Mouse (Mus musculus) cerebellum, adult 11 months (tissue): Measurements from ENCODE around the gene Clec4a3.
"Not testable (repeated sequence)": the region's sequence is repeated elsewhere in the genome, so short reads cannot be mapped to it uniquely, and the experiment has no call there.

Experiments
- DNase-seq: peaks from one replicate; pipeline ENCODE4 v3.0.0; 2022

The Clec4a3 gene

GRCm38 (mm10) chr6:122952401-122952800 lies at the start of gene Clec4a3:
Gene Clec4a3, plus strand, starts transcription at chr6:122952515.
- no peak for DNase-seq

DNA sequence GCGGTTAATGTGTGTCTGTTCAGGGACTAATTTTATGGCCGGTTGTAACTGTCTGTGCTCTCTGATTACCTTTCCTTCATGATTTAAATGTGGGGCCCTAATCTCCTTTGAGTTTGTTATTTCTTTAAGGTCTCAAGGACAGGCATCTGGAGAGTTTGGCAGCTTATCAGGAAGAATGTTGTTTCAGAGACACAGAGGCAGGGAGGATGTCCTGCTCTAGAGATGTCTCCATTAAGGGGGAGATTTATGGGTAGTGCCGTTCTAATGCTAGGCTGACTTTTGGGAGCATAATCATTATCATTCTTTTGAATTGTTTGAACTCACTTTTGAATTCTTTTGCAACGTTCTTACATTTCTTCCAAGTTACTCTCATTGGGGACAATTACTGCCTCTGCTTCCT lies 32.4 kb upstream of the Clec4a3 start:
- no peak for DNase-seq

- no peak for DNase-seq
Measured at GRCm38 (mm10) chr6:122921451-122921850, 30.9 kb upstream of the Clec4a3 start, which contains the start of gene Clec4a1. Gene Clec4a1, plus strand, starts transcription at chr6:122921848.

DNA sequence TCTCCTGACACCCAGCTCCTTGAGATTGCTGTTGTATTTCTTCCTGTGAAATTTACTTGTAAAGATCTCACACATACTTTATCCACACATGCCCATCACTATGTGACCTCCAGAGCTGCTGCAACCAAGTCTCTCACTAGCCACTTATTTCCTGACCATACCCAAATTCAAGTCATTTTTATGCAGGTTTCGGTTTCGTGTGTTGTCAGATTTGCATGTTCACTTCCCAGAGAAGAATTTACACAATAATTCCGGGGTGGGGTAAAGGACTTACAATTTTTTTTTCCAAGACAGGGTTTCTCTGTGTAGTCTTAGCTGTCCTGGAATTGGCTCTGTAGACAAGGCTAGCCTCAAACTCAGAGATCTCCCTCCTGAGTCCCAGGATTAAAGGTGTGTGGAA lies 17.5 kb upstream of the Clec4a3 start:
- no peak for DNase-seq

- DNase-seq, result no peak
Measured at GRCm38 (mm10) chr6:122939618-122940017, 12.7 kb upstream of the Clec4a3 start.

GRCm38 (mm10) chr6:122946760-122947159 lies 5.6 kb upstream of the Clec4a3 start:
- DNase-seq, result no peak

GRCm38 (mm10) chr6:122964562-122964961 lies 12.2 kb downstream of the Clec4a3 start:
- DNase-seq, result no peak

GRCm38 (mm10) chr6:122969048-122969447 lies 16.7 kb downstream of the Clec4a3 start:
- no peak for DNase-seq

DNA sequence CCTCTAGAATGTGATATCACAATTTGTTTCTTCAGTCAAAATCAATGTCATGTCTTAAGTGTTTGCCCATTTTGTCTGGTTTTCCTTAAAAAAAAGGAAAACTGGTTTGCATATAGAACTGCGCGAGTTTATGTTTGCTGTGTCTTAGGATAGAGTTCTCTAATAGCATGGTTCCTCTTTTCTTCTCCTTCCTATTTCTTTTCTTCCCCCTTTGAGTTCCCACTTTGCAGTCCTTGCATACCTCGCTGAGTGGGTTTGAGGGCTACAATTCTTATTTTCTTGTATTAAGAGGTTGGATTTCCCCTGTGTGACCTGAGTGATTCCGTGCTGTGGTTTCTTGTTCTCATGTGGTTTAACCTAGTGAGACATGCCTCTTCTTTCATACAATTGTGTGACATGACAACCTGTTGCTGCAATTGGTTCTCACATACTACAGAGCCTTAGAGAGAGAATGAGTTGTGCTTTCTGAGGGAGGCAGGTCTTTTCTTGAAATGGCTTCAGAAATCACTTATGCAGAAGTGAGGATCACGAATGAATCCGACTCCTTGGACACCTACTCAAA lies 37.6 kb downstream of the Clec4a3 start, which contains the start of gene Clec4a4:
TSS of gene Clec4a4 (plus strand) at position 492 of the 562 bp plus-strand sequence.
- no peak for DNase-seq

- DNase-seq, result not testable (repeated sequence)
Measured at GRCm38 (mm10) chr6:123004696-123005095, 52.4 kb downstream of the Clec4a3 start.

DNA sequence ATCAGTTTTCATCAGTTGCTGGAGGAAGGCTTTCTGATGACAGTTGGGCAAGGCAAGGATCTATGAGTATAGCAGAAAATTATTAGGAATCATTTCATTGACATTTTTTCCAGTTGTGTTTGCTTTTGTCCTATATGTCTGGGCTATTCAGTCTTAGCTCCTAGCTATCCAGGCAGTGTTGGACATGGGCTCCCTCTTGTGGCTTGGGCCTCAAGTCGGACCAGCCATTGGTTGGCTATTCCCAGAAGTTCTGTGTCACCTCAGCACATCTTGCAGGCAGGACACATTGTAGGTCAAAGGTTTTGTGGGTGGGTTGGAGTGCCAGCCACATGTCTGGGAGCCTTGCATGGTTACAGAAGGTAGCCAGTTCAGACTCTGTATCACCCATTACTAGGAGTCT lies 53.3 kb downstream of the Clec4a3 start:
- DNase-seq, result no peak
